Mouse (Mus musculus): ENCODE data around the gene Atoh7. TPM values are rescaled to one million over a fixed set of nuclear protein-coding genes. Genes with fewer than 3 reads are reported as not detected.

The Atoh7 gene
- polyA plus RNA-seq, 1 experiment from 2014 or later, result 0.74 TPM

GRCm38 (mm10) chr10:63127156-63127555, 27.7 kb downstream of the Atoh7 start:
- WGBS, result 90% methylated on average over 6 of the region's 6 CpGs
- Histone ChIP-seq H3K4me1 (no peaks in the 10 kb centered on the region), H3K4me2 (replicated peaks) (no peak overlapping the region), H3K9ac (no peak overlapping the region), H3K9me3 (no peaks in the 10 kb centered on the region), H3K4me3 (no peak overlapping the region), H3K36me3 (no peaks in the 10 kb centered on the region), H3K27me3 (replicated peaks) (no peaks in the 10 kb centered on the region), H3K27ac (no peak overlapping the region)
- no peak for ATAC-seq (ENCODE audit: low FRiP score, low read depth)

GRCm38 (mm10) chr10:63128256-63128655, 28.8 kb downstream of the Atoh7 start:
- H3K4me2 ChIP-seq (replicated peaks), result no peak overlapping the region
- H3K27me3 ChIP-seq (replicated peaks), result no peaks in the 10 kb centered on the region
- no peak for ATAC-seq (ENCODE audit: low FRiP score, low read depth)
- H3K4me1 ChIP-seq, result no peaks in the 10 kb centered on the region
- H3K9me3 ChIP-seq, result no peaks in the 10 kb centered on the region
- H3K36me3 ChIP-seq, result no peaks in the 10 kb centered on the region
- no peak overlapping the region for H3K4me3 ChIP-seq
- 75% methylated on average over 7 of the region's 7 CpGs for WGBS
- no peak overlapping the region for H3K9ac ChIP-seq
- no peak overlapping the region for H3K27ac ChIP-seq

GRCm38 (mm10) chr10:63130500-63130899, 31.0 kb downstream of the Atoh7 start:
- Histone ChIP-seq H3K9me3 (no peaks in the 10 kb centered on the region), H3K4me2 (replicated peaks) (no peak overlapping the region), H3K27ac (no peak overlapping the region), H3K36me3 (no peaks in the 10 kb centered on the region), H3K4me3 (no peak overlapping the region), H3K27me3 (replicated peaks) (no peaks in the 10 kb centered on the region), H3K4me1 (no peaks in the 10 kb centered on the region), H3K9ac (no peak overlapping the region)
- ATAC-seq (ENCODE audit: low FRiP score, low read depth), result no peak
- 76% methylated on average over 7 of the region's 7 CpGs for WGBS

GRCm38 (mm10) chr10:63132356-63132755, 32.9 kb downstream of the Atoh7 start:
- no peak overlapping the region for H3K4me3 ChIP-seq
- no peaks in the 10 kb centered on the region for H3K9me3 ChIP-seq
- WGBS, result 88% methylated on average over 6 of the region's 6 CpGs
- ATAC-seq (ENCODE audit: low FRiP score, low read depth), result no peak
- no peaks in the 10 kb centered on the region for H3K4me1 ChIP-seq
- H3K27me3 ChIP-seq (replicated peaks), result no peaks in the 10 kb centered on the region
- H3K27ac ChIP-seq, result no peak overlapping the region
- H3K4me2 ChIP-seq (replicated peaks), result no peak overlapping the region
- H3K36me3 ChIP-seq, result no peaks in the 10 kb centered on the region
- no peak overlapping the region for H3K9ac ChIP-seq

GRCm38 (mm10) chr10:63133326-63133725, 33.9 kb downstream of the Atoh7 start:
- H3K4me1 ChIP-seq, result no peaks in the 10 kb centered on the region
- H3K27ac ChIP-seq, result no peak overlapping the region
- no peak overlapping the region for H3K4me2 ChIP-seq (replicated peaks)
- no peaks in the 10 kb centered on the region for H3K27me3 ChIP-seq (replicated peaks)
- no peaks in the 10 kb centered on the region for H3K9me3 ChIP-seq
- 93% methylated on average over 4 of the region's 4 CpGs for WGBS
- no peak overlapping the region for H3K9ac ChIP-seq
- ATAC-seq (ENCODE audit: low FRiP score, low read depth), result no peak
- no peaks in the 10 kb centered on the region for H3K36me3 ChIP-seq
- no peak overlapping the region for H3K4me3 ChIP-seq

- H3K4me2 ChIP-seq (replicated peaks), result no peak overlapping the region
- no peaks in the 10 kb centered on the region for H3K27me3 ChIP-seq (replicated peaks)
- whole genome bisulfite sequencing, result 59% methylated on average over 12 of the region's 12 CpGs
- H3K9me3 ChIP-seq, result no peaks in the 10 kb centered on the region
- no peak for ATAC-seq (ENCODE audit: low FRiP score, low read depth)
- no peak overlapping the region for H3K27ac ChIP-seq
- H3K9ac ChIP-seq, result no peak overlapping the region
- no peak overlapping the region for H3K4me3 ChIP-seq
- no peaks in the 10 kb centered on the region for H3K36me3 ChIP-seq
- no peaks in the 10 kb centered on the region for H3K4me1 ChIP-seq
These were observed 36.2 kb downstream of the Atoh7 start for GRCm38 (mm10) chr10:63135680-63136079.

GRCm38 (mm10) chr10:63136436-63136835, 37.0 kb downstream of the Atoh7 start:
- Histone ChIP-seq H3K4me2 (replicated peaks) (no peak overlapping the region), H3K9ac (no peak overlapping the region), H3K27me3 (replicated peaks) (no peaks in the 10 kb centered on the region), H3K36me3 (no peaks in the 10 kb centered on the region), H3K9me3 (no peaks in the 10 kb centered on the region), H3K4me1 (no peaks in the 10 kb centered on the region), H3K27ac (no peak overlapping the region), H3K4me3 (no peak overlapping the region)
- ATAC-seq (ENCODE audit: low FRiP score, low read depth), result no peak
- 84% methylated on average over 6 of the region's 6 CpGs for WGBS

- Histone ChIP-seq H3K27ac (no peak overlapping the region), H3K4me3 (no peak overlapping the region), H3K9me3 (no peaks in the 10 kb centered on the region), H3K4me2 (replicated peaks) (no peak overlapping the region), H3K4me1 (no peaks in the 10 kb centered on the region), H3K27me3 (replicated peaks) (no peaks in the 10 kb centered on the region), H3K36me3 (no peaks in the 10 kb centered on the region), H3K9ac (no peak overlapping the region)
- ATAC-seq (ENCODE audit: low FRiP score, low read depth), result no peak
- 88% methylated on average over 13 of the region's 13 CpGs for WGBS
These were observed 43.2 kb downstream of the Atoh7 start for GRCm38 (mm10) chr10:63142660-63143059.

Other genes starting within 250 kb of the Atoh7 start
- 27.4 and 27.8 TPM in 2 replicates for gene Tet1, start 190.7 kb upstream of the Atoh7 start, polyA plus RNA-seq (2016; fragmentation: Nextera tagmentation; extraction: Ambion mirVana)
- gene Slc25a16, start 179.0 kb upstream of the Atoh7 start, polyA plus RNA-seq (2016; fragmentation: Nextera tagmentation; extraction: Ambion mirVana), result 14.5 and 14.6 TPM in 2 replicates
- 15.6 and 17.2 TPM in 2 replicates for gene Dna2, start 152.6 kb upstream of the Atoh7 start, polyA plus RNA-seq (2016; fragmentation: Nextera tagmentation; extraction: Ambion mirVana)
- 36.3 and 39.1 TPM in 2 replicates for gene Rufy2, start 119.4 kb upstream of the Atoh7 start, polyA plus RNA-seq (2016; fragmentation: Nextera tagmentation; extraction: Ambion mirVana)
- gene Hnrnph3, start 75.4 kb upstream of the Atoh7 start, polyA plus RNA-seq (2016; fragmentation: Nextera tagmentation; extraction: Ambion mirVana), result 232 and 247 TPM in 2 replicates
- 0.73 and 0.80 TPM in 2 replicates for gene Pbld2, start 75.3 kb upstream of the Atoh7 start, polyA plus RNA-seq (2016; fragmentation: Nextera tagmentation; extraction: Ambion mirVana)
- 1.2 and 1.3 TPM in 2 replicates for gene Pbld1, start 39.5 kb upstream of the Atoh7 start, polyA plus RNA-seq (2016; fragmentation: Nextera tagmentation; extraction: Ambion mirVana)
- 0.58 and 0.61 TPM in 2 replicates for gene Mypn, start 104.3 kb downstream of the Atoh7 start, polyA plus RNA-seq (2016; fragmentation: Nextera tagmentation; extraction: Ambion mirVana)
- 36.0 and 36.2 TPM in 2 replicates for gene Herc4, start 144.2 kb downstream of the Atoh7 start, polyA plus RNA-seq (2016; fragmentation: Nextera tagmentation; extraction: Ambion mirVana)